Mouse (Mus musculus): ENCODE data around the gene Bahcc1.

- TF ChIP-seq CTCF (IDR thresholded peaks at IDR 0.05; ENCODE audit: low read depth), result no peak
- TF ChIP-seq EP300 (IDR thresholded peaks at IDR 0.05; ENCODE audit: low read depth), result no peak
Measured at GRCm38 (mm10) chr11:120239581-120239991, 6.8 kb downstream of the Bahcc1 start.
